Mouse (Mus musculus) ES-E14 (cell line): ENCODE measurements around the gene Cul7. TPM values are rescaled to one million over a fixed set of nuclear protein-coding genes. Genes with fewer than 3 reads are reported as not detected.
A peak's percentile ranks its signal among the peaks of the same experiment; 100 is the strongest.

Source experiments
- DNase-seq: peaks from one replicate; pipeline ENCODE4 v3.0.0-alpha.2; 2013; ENCODE audit warnings: low read depth, low spot score
- H3K27ac ChIP-seq: 2 replicates; pipeline ENCODE4 v1.5.1; 2012; ENCODE audit warnings: low read depth, mild to moderate bottlenecking, low read length, moderate library complexity, mixed read lengths; ENCODE audit not compliant: poor library complexity, insufficient read depth, severe bottlenecking
- H3K36me3 ChIP-seq: 2 replicates; pipeline ENCODE4 v1.6.1; 2012; ENCODE audit warnings: mild to moderate bottlenecking, low read length, moderate library complexity, mixed read lengths; ENCODE audit not compliant: control insufficient read depth, poor library complexity, insufficient read depth, severe bottlenecking
- H3K4me1 ChIP-seq, 2 experiments: fragments of 150-350 bp in 1 of 2; sonication (generic) in 1 of 2; 2 replicates each; pipeline ENCODE4 v1.6.1; 2012; ENCODE audit warnings: low read length in 2 of 2, mild to moderate bottlenecking in 1 of 2, mixed read lengths in 1 of 2; ENCODE audit not compliant: control insufficient read depth in 2 of 2, insufficient read depth in 2 of 2, poor library complexity in 1 of 2
- H3K4me3 ChIP-seq, 2 experiments: fragments of 150-350 bp in 1 of 2; sonication (generic) in 1 of 2; 2 replicates each; pipeline ENCODE4 v1.5.1; 2012; ENCODE audit warnings: low read length in 2 of 2, low read depth in 1 of 2, mild to moderate bottlenecking in 1 of 2, mixed read lengths in 1 of 2; ENCODE audit not compliant: insufficient read depth in 1 of 2, poor library complexity in 1 of 2, severe bottlenecking in 1 of 2
- H3K9ac ChIP-seq: 2 replicates; pipeline ENCODE4 v1.6.1; 2012; ENCODE audit warnings: low read depth, mild to moderate bottlenecking, low read length, mixed read lengths; ENCODE audit not compliant: poor library complexity, insufficient read depth, severe bottlenecking
- H3K9me3 ChIP-seq: fragments of 150-350 bp; sonication (generic); 2 replicates; pipeline ENCODE4 v1.6.1; 2012; ENCODE audit warnings: low read depth, mild to moderate bottlenecking, low read length; ENCODE audit not compliant: control insufficient read depth, insufficient read depth
- CHD2 ChIP-seq: IDR thresholded peaks from 2 replicates; pipeline ENCODE4 v1.6.1; 2014; ENCODE audit warnings: mild to moderate bottlenecking, low read depth, low read length, inconsistent platforms
- HCFC1 ChIP-seq: IDR thresholded peaks from 2 replicates; pipeline ENCODE4 v1.6.1; 2012; ENCODE audit warnings: low read length, inconsistent platforms, borderline replicate concordance; ENCODE audit not compliant: insufficient read depth
- MAFK ChIP-seq: IDR thresholded peaks from 2 replicates; pipeline ENCODE4 v1.6.1; 2014; ENCODE audit warnings: mild to moderate bottlenecking, low read depth, low read length, inconsistent platforms; ENCODE audit not compliant: insufficient read depth
- ZC3H11A ChIP-seq: IDR thresholded peaks from 2 replicates; pipeline ENCODE4 v1.6.1; 2012; ENCODE audit warnings: low read depth, mild to moderate bottlenecking, inconsistent platforms, low read length, borderline replicate concordance
- ZNF384 ChIP-seq: IDR thresholded peaks from 2 replicates; pipeline ENCODE4 v1.6.1; 2012; ENCODE audit warnings: low read depth, low read length, inconsistent platforms
- in situ Hi-C, 2 experiments: fragments of 600-800 bp; cut with MboI; formaldehyde crosslinking; loops; one replicate each; pipeline ENCODE4 v1.15.1; 2025; ENCODE audit warnings: low sequenced_read_pairs in 2 of 2, inconsistent platforms in 1 of 2; ENCODE audit not compliant: unreplicated experiment in 2 of 2
- total RNA-seq: library from RNA; depleted of rRNA; stranded (reverse); fragments of 300-350 nt; gene quantifications from 2 replicates; pipeline ENCODE4 v1.2.3, GENCODE M21; 2012

Cul7 gene
- total RNA-seq, 1 experiment = 96.1 TPM

DNA sequence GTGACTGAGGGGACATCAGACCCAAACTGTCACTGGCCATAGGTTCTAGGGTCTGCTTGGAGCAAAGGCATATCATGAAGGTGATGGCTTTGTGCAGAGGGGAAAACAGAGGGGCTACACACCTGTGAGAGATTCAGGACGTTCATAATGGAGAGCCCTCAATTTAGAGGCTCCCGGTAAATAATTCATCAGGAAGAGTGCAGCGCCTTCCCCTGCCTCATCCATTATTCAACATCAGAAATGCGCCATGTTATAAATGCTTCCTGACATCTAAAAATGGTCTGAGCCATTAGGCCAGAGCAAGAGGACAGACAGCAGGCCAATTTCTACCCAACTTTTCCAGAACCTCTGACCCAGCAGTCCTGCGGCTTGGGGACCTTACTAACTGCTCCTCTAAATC, 45.0 kb upstream of the Cul7 start:
- TF ChIP-seq MAFK = no peak
- TF ChIP-seq ZC3H11A = no peak
- TF ChIP-seq ZNF384 = no peak
- no peak for TF ChIP-seq HCFC1
- Histone ChIP-seq H3K9ac (no peak overlapping the region), H3K4me3 (no peak overlapping the region), H3K36me3 (no peaks in the 10 kb centered on the region), H3K27ac (no peak overlapping the region), H3K4me1 (peaks cover 6 to 23% of the 10 kb centered on the region in 2 experiments), H3K9me3 (no peaks in the 10 kb centered on the region)
- in situ Hi-C loops = no loop called here
- no peak for DNase-seq

DNA sequence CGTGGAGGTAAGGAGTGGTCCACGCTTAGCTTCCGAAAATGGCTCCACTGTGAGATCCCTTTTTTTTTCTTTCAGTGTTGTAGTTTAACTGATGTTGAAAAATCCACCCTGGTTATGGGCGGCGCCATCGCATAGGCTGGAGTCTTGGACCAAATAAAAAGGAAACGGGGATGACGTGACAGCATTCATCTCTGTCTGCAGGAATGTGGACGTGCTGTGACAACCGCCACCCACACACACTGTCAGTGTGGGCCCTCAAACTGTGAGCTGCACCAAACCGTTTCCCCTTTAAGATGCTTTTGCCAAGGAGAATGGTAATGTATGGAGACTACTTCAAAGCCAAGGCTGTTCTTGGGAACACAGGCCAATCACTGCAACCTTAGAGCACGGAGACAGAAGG, 44.1 kb upstream of the Cul7 start:
- Histone ChIP-seq H3K9ac (no peak overlapping the region), H3K36me3 (no peaks in the 10 kb centered on the region)

DNA sequence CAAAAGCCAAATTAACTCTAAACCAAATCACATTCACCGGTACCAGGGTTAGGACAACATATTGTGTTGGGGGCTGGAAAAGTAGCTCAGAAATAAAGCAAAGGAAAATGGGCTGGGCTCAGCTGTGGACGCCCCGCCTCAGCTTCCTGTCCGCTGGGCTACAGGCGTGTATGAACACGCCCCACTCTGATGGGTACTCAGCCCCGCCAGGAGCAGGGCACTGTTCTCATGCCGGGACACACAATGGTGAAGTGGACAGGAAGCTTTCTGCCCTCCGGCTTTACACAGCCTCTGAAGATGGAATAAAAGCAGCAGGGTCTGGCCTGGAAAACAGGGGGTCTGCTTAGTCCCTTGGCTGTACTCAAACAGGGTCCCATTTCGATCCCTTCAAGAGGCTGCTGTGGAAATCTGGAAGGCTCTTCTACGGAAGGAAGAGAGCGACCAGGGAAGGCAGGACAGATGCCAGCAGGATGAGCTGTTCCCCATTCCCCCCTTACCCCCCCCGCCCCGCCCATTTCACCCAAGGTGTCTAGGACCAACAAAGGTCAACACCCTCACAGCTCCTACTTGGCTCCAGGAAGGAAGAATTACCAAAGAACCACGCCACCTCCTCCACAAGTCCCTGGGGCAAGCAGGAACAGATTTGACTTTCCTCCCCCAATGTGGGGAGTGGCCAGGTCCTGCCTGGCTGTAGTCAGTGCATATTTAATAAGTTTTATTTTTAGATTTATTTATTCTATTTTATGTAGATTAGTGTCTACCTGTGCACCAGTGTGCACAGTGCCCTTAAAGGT, 40.2 kb upstream of the Cul7 start:
- peak overlapping the region; percentile 42; the same call in 1 of the 2 replicates for H3K9ac ChIP-seq

More for the DNA sequence above, 44.1 kb upstream of the Cul7 start:
- TF ChIP-seq HCFC1 (no peak), MAFK (no peak)
- no peak overlapping the region for H3K27ac ChIP-seq
- in situ Hi-C loops = no loop called here
- peaks cover 12 to 29% of the 10 kb centered on the region in 2 experiments for H3K4me1 ChIP-seq
- H3K9me3 ChIP-seq = no peaks in the 10 kb centered on the region
- H3K4me3 ChIP-seq = no peak overlapping the region
- DNase-seq = no peak

DNA sequence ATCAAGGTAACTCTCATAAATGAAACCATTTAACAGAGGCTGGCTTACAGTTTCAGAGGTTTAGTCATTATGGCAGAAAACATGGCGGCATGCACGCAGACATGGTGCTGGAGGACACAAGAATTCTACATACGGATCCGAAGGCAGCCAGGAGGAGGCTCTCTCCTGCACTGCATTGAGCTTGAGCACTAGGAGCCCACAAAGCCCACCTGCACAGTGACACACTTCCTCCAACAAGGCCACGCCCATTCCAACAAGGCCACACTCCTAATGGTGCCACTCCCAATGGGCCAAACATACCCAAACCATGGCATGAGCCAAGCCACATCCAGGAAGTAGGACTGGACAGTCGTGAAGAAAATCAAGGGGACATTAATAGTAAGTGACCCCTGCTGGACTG, 38.8 kb upstream of the Cul7 start:
- Histone ChIP-seq H3K9ac (no peak overlapping the region), H3K36me3 (no peaks in the 10 kb centered on the region; the same call in 1 of the 2 replicates), H3K4me3 (0 out of 4 replicates have a peak overlapping the region, but pooled peaks of 1 of the 2 experiments have one; percentile 17), H3K9me3 (no peaks in the 10 kb centered on the region), H3K27ac (no peak overlapping the region), H3K4me1 (peaks cover 28 to 42% of the 10 kb centered on the region in 2 experiments)
- no peak for DNase-seq
- TF ChIP-seq ZNF384 = no peak
- TF ChIP-seq ZC3H11A = no peak
- TF ChIP-seq MAFK = no peak
- TF ChIP-seq CHD2 = no peak
- TF ChIP-seq HCFC1 = no peak
- in situ Hi-C loops = no loop called here

More for the DNA sequence above, 40.2 kb upstream of the Cul7 start:
- H3K4me3 ChIP-seq = peak overlapping the region; percentile 33; a peak in 3 of 4 replicates
- peak overlapping the region; percentile 41; the same call in 1 of the 2 replicates for H3K27ac ChIP-seq
- no peaks in the 10 kb centered on the region for H3K36me3 ChIP-seq
- peaks cover 28 to 46% of the 10 kb centered on the region in 2 experiments for H3K4me1 ChIP-seq
- in situ Hi-C loops = no loop called here
- no peak for TF ChIP-seq HCFC1
- no peak for TF ChIP-seq MAFK
- TF ChIP-seq CHD2 = no peak
- TF ChIP-seq ZNF384 = no peak
- TF ChIP-seq ZC3H11A = no peak
- no peak for DNase-seq
- no peaks in the 10 kb centered on the region for H3K9me3 ChIP-seq

DNA sequence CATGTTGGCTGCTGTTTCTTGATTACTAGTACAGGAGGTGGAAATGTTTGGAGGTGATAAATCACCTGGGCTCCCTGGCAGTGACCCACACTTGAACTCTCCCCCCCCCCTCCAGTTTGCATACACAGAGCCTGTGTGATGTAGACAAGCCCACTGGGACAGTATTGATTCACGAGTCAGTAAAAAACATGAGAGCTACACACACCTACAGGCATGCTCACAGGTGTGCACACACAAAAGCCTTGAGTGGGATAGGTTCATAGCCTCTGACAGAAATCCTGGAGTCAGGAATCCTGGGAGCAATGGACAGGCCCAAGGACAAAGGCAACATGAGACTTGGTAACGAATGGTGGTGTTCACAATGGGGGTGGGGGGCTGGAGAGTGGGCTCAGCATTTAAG, 37.9 kb upstream of the Cul7 start:
- TF ChIP-seq MAFK = no peak
- no peak for TF ChIP-seq CHD2
- TF ChIP-seq HCFC1 = no peak
- Histone ChIP-seq H3K36me3 (no peaks in the 10 kb centered on the region; the same call in 1 of the 2 replicates), H3K4me3 (no peak overlapping the region), H3K4me1 (peaks cover 28 to 44% of the 10 kb centered on the region in 2 experiments), H3K27ac (peak overlapping the region; percentile 45; the same call in 1 of the 2 replicates), H3K9ac (no peak overlapping the region), H3K9me3 (no peaks in the 10 kb centered on the region)
- in situ Hi-C loops = no loop called here
- no peak for DNase-seq
